Mouse (Mus musculus) kidney, adult 2 months (tissue): ENCODE data around the gene Nolc1. TPM values are rescaled to one million over a fixed set of nuclear protein-coding genes. Genes with fewer than 3 reads are reported as not detected.

Experiments
- DNase-seq: peaks from one replicate; pipeline ENCODE4 v3.0.0; 2021
- H3K27ac ChIP-seq: fragments of 200-500 bp; 2 replicates; pipeline ENCODE4 v1.5.1; 2012; ENCODE audit warnings: low read depth, low read length, control low read depth, inconsistent platforms; ENCODE audit not compliant: insufficient read depth
- H3K27me3 ChIP-seq: fragments of 200-500 bp; replicated peaks from 2 replicates; pipeline ENCODE4 v1.6.1; 2012; ENCODE audit warnings: mild to moderate bottlenecking, moderate library complexity, low read length, inconsistent platforms; ENCODE audit not compliant: control insufficient read depth, insufficient read depth
- H3K36me3 ChIP-seq: fragments of 200-500 bp; 2 replicates; pipeline ENCODE4 v1.6.1; 2012; ENCODE audit warnings: mild to moderate bottlenecking, moderate library complexity, low read length, inconsistent platforms; ENCODE audit not compliant: control insufficient read depth, insufficient read depth
- H3K4me1 ChIP-seq: fragments of 200-500 bp; 2 replicates; pipeline ENCODE4 v1.6.1; 2011; ENCODE audit warnings: low read length; ENCODE audit not compliant: control insufficient read depth, insufficient read depth
- H3K4me3 ChIP-seq: fragments of 200-500 bp; 2 replicates; pipeline ENCODE4 v1.5.1; 2011; ENCODE audit warnings: mild to moderate bottlenecking, low read depth, low read length, control low read depth; ENCODE audit not compliant: insufficient read depth
- CTCF ChIP-seq: fragments of 200-500 bp; conservative IDR thresholded peaks from 2 replicates; pipeline ENCODE4 v1.5.1; 2011; ENCODE audit warnings: low read depth, mild to moderate bottlenecking, control low read depth, low read length, moderate library complexity, mixed read lengths; ENCODE audit not compliant: insufficient read depth, insufficient read length
- POLR2A ChIP-seq: fragments of 200-500 bp; IDR thresholded peaks from one replicate; pipeline ENCODE4 v1.6.1; 2011; ENCODE audit warnings: low read depth, low read length, control low read depth
- WGBS: fragments of 180-500 bp; shearing (Covaris S2); methylation state at CpG from one replicate; pipeline ENCODE4 v1.1.7; 2018; 5-methylcytosine and 5-hydroxymethylcytosine counted together
- polyA plus RNA-seq: library from polyadenylated mRNA; depleted of rRNA; stranded (reverse); fragments of >200 nt; gene quantifications from 2 replicates; pipeline ENCODE4 v1.2.3, GENCODE M21; 2012; rRNA removed

Gene Nolc1
- polyA plus RNA-seq, 1 experiment: 10.0 TPM

DNA sequence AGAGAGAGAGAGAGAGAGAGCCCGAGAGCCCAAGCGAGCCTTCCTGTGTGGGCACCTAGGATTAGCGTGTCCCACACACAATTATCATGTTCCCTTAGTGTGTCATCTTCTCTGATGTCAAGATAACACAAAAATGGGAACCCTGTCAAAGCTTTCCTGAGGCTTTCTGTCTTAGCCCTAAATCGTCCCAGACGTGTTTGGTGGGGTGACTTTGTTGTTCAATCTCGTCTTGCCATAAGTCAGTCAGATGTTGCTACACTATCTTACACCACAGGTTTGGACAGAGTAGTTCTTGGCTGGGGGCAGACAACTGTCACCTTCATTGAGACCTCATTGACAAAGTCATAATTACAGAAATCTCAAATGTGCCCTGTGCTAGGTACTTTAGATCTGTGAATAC is 56.9 kb downstream of the Nolc1 start:
- no peak for DNase-seq
- WGBS: 47% methylated on average over 6 of the region's 6 CpGs
- Histone ChIP-seq H3K27ac (no peak overlapping the region), H3K27me3 (no peaks in the 10 kb centered on the region; the same call in 1 of the 2 replicates), H3K36me3 (no peaks in the 10 kb centered on the region), H3K4me1 (0 out of 2 replicates have a peak, but pooled peaks cover 9% of the 10 kb centered on the region), H3K4me3 (no peak overlapping the region)
- TF ChIP-seq CTCF (no peak), POLR2A (no peak)

Other genes with a start within 250 kb of the Nolc1 start
- gene Armh3, start 77.4 kb upstream of the Nolc1 start, polyA plus RNA-seq: 11.4 and 12.2 TPM in 2 replicates
- gene Hps6, start 72.4 kb upstream of the Nolc1 start, polyA plus RNA-seq: 4.8 and 5.5 TPM in 2 replicates
- gene Pprc1, start 31.0 kb upstream of the Nolc1 start, polyA plus RNA-seq: 10.7 and 10.8 TPM in 2 replicates
- 107 and 111 TPM in 2 replicates for gene Ldb1, start 30.6 kb upstream of the Nolc1 start, polyA plus RNA-seq
- gene Elovl3, start 56.0 kb downstream of the Nolc1 start, polyA plus RNA-seq: 1.4 and 3.4 TPM in 2 replicates
- gene Pitx3, start 72.5 kb downstream of the Nolc1 start, polyA plus RNA-seq: 0.05 TPM in 1 of 2 replicates, not detected in the other
- 60.8 and 64.7 TPM in 2 replicates for gene Gbf1, start 76.6 kb downstream of the Nolc1 start, polyA plus RNA-seq
- 21.6 and 25.4 TPM in 2 replicates for gene Nfkb2, start 228.5 kb downstream of the Nolc1 start, polyA plus RNA-seq